Mouse (Mus musculus) right cerebral cortex, postnatal 10 days (tissue): Measurements from ENCODE around the gene Dennd2a.
"Not testable (repeated sequence)": the region's sequence is repeated elsewhere in the genome, so short reads cannot be mapped to it uniquely, and the experiment has no call there.

ENCODE experiments used
- DNase-seq, 2 experiments: peaks; one replicate each; pipeline ENCODE4 v3.0.0; 2021; ENCODE audit warnings: low spot score in 2 of 2

The Dennd2a gene

DNA sequence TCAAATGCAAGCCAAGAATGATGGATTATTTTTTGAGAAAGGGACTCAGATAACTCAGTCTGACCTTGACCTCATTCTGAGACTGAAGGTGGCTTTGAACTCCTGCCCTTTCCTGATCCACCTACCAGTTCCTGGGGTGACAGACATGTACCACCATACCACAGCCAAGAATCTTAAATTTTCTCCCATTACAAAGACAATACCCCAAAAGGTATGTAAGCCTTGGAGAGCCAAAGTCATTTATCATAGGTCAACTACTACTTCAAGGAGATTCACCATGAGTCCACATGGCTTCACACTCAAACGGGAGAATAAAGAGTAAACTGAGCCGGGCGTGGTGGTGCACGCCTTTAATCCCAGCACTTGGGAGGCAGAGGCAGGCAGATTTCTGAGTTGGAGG lies 107.1 kb downstream of the Dennd2a start:
- no peak for DNase-seq

DNA sequence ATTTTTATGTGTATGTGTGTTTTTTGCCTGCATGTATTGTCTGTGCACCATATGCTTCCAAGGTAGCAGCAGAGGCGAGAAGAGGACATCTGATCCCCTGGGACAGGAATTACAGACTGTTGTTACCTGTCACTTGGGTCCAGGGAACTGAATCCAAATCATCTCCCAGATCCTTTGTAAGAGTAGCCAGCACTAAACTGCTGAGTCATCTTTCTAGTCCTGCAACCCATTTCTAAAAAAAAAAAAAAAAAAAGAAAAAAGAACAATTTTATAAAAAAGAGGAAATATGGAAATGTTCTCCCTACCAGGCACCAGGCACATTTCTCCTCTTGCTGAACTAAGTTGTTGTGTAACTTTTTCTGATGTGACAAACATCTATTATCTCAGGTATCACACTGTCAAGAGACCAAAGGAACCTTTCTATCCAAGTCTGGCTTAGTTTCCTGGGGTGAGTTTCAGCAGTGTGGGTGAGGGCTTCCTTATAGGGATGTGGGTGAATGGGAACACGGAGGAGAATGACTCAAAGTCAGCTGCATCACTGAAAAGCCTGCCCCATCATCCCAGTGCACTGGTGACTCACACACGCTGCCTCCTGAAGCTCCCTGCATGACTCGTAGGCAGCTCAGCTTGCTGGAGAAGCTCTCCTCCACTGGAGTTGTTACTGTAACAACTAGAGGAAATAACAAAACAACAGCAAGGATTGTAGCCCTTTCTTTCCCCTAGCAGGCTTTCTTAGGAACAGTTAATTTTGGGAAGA lies 110.1 kb downstream of the Dennd2a start:
- DNase-seq = no peak

DNA sequence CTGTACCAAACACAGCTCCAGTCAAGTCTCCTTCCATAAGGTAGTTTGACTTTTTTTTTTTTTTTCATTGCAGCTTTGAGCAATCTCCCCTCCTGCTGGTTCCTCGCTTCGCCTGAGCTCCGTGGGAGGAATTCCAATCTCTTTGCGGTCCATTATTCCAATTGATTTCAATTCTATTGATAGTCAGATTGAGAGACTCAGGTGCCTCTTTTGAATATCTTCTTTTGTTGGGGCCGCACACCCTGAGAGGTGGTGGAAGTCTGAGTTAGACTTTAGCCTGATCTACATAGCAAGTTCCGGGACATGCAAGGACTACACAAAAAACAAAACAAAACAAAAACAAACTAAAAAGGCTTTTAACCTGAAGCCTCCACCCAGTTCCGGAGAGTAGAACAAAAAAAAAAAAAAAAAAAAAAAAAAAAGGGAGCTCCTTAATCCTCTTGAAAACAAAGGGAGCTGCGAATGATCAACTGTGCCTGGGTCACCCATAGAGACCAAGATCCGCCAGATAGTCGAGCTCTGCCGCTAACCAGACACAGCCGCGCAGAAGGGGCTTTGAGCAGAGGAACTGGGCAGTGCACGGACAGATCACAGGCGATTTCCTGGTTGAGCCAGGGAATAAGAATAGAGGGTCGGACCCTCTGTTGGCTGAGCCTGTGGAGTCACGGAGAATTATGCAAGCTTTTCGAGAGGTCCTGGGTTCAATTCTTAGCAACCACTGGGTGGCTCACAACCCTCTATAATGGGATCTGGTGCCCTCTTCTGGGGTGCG lies 111.7 kb downstream of the Dennd2a start:
- DNase-seq = no peak

- no peak for DNase-seq
Measured at GRCm38 (mm10) chr6:39442786-39443287, 114.8 kb downstream of the Dennd2a start.

DNA sequence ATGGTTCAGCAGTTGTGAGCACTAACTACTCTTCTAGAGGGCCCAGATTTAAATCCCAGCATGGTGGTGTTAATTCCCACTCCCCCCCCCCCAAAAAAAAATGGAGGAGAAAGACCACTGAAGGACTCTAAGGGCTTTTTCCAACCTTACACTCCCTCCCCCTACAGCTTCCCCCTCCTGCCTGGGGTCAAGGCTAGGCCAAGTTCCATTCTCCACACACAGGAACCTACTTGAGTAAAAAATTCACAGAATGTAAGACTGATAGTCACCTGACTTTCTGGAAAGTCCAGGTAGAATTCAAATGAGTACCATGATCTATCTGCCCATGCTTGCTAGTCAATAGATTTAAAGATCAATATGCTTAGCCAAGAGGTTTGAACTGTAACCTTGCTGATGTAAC lies 117.5 kb downstream of the Dennd2a start:
- no peak for DNase-seq

DNA sequence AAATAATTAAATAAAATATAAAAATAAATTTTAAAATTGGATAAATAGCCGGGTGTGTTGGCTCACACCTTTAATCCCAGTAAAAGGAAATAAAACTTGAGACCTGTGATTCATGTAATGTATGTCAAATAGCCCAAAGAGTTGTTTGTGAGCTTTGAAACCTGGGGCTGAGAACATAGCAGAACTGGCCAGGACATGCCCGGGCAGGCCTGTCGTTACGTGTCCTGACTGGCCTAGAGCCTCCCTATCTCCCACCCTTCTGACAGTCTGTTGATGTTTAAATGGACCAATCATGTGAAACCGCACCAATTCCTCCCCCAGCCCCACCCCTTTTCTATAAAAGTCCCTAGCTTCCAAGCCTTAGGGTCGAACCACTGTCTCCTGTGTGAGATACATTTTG lies 120.1 kb downstream of the Dennd2a start:
- DNase-seq = not testable (repeated sequence)

DNA sequence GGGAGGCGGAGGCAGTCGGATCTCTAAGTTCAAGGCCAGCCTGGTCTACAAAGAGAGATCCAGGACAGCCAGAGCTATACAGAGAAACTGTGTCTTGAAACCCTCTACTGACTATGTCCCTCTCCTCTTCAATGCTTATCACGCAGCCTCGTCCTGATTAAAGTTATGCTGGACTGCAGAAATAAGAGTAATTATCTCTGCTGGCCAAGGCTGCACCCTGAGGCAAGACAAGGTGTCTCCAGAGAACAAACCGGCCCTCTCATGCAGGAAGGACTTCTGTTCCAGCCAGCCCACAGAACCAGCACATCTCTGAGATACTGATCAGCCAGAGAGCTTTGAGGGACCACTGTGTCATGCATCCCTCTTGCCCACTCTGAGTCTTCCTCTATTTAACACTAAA lies 121.8 kb downstream of the Dennd2a start:
- no peak for DNase-seq

DNA sequence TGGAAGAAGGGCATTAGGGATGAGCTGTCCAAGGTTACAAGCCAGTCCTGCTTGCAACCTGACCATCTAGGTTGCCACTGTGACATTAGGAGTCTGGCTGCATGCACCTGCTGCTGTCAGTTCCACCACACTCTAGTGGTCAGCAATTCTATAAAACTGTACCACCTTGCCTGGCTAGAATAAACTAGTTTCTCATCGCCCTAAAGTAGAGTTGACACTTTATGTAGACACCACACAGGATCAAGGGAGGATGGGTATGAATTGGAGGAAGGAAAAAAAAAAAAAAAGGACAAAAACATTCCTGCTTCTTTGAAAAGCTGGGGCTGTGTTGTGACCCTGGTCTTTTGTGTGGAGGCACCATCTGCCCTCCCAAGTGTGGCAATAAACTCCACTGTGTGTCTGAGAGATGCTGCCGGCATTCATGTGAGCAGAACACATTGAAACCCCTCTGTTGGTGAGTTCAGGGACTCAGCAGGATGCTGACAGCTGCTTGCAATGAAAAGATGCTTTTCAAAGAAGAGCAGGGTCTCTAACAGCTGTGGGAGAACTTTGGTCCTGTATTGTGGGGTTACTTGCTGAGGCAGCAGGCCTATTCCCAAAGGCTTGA lies 122.7 kb downstream of the Dennd2a start:
- DNase-seq = no peak

GRCm38 (mm10) chr6:39434111-39434885 lies 123.4 kb downstream of the Dennd2a start:
- no peak for DNase-seq

- DNase-seq = no peak
Measured at GRCm38 (mm10) chr6:39433701-39434100, 124.0 kb downstream of the Dennd2a start.

- no peak for DNase-seq
Measured at GRCm38 (mm10) chr6:39433174-39433573, 124.5 kb downstream of the Dennd2a start.

GRCm38 (mm10) chr6:39430722-39431121 lies 126.9 kb downstream of the Dennd2a start:
- no peak for DNase-seq

- no peak for DNase-seq
Measured at GRCm38 (mm10) chr6:39429007-39429788, 128.5 kb downstream of the Dennd2a start.

DNA sequence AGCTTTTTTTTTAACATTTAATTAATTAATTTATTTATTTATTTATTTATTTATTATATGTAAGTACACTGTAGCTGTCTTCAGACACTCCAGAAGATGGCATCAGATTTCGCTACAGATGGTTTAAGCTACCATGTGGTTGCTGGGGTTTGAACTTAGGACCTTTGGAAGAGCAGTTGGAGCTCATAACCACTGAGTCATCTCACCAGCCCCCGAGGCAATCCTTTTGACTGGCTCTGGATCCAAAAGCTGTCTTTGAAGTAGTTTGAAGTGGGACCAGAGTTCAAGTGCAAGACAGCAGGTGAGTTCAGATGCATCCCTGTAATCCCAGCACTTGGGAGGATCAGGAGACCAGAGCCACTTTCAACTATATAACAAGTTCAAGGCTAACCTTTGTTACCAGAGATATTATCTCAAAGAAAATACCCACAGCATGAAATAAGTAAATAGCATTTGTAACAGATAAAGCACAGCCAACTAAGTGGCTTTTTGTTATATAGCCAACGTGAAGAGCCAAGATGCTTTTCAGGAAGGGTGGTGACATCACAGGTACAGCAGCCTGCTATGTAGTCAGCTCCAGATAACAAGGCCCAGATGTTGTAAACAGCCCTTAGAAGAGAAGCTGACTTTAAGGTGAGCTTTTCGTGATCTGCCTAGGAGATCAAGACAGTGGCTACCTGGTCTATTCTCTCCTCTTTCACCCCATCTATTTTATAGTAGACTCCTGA lies 130.2 kb downstream of the Dennd2a start:
- no peak for DNase-seq

DNA sequence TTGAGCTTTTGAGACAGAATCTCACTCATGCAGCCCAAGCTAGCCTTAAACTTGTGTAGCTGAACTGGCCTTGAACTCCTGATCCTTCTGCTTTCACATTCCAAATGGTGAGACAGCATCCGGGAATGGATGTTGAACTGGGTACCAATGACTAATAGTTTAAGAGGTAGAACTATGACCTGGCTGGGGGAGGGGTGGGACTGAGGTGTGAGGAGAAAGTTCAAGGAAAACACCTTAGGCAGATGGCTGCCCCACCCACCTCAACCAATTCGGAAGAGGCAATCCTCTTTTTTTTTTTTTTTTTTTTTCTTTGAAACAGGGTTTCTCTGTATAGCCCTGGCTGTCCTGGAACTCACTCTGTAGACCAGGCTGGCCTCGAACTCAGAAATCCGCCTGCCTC lies 130.9 kb downstream of the Dennd2a start:
- no peak for DNase-seq

- no peak for DNase-seq
Measured at GRCm38 (mm10) chr6:39425181-39425580, 132.5 kb downstream of the Dennd2a start.

GRCm38 (mm10) chr6:39423686-39424085 lies 134.0 kb downstream of the Dennd2a start:
- no peak for DNase-seq

DNA sequence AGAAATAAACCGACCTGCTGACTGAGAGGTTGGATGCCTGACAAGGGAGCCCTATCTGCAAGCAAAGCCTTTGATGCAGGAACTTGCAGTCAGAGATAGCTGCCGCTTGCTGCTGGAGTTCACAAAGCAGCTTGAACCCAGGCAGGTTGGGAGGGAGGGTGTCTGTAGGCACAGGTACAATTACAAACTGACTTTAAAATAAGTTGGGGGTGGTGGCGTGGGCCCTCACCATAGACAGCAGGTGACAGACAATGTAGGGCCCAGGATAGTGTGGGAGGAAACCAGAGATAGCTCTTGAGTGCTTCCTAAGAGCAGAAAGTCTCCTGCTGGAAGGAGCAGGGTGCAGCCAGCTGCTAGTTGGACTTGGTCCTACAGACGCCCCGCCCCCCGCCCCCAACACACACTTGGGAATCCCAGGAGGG lies 134.5 kb downstream of the Dennd2a start:
- peak in 1 of 2 experiments; percentile 43 for DNase-seq

- no peak for DNase-seq
Measured at GRCm38 (mm10) chr6:39420867-39421266, 136.8 kb downstream of the Dennd2a start.
